Mouse (Mus musculus): ENCODE results near the gene Camk2d.

DNA sequence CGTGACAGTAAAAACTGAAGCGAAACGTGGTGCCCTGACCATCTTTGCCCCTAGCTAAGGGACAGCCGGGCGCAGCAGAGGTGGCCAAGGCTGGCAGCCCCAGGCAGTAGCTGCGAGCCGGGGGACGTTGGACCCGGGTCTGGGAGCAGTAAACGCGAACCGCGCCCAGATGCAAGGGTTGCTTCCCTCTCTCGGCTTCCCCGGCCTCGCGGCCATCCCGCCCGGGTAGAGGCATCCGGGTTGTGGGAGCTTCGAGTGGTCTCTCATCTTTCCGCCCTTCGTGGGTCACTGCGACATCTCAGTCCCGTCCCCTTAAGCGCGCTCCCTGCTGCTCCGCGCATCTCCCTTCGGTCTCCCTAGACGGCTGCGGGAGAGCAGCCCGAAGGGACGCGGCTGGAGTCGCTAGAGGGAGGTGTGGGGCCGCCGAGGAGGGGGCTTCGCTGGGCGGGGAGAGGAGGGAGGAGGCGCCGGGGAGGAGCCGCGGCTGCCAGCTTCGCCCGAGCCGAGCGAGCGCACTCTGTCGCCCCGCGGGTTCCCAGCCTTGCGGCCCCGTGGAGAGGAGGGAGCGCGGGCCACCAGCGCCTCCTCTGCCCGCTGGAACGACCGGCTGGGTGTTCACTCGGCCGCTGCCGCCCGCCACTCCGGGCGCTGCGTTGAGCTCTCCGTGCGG is 524 bp downstream of the Camk2d start:
- TF ChIP-seq CHD2 (IDR thresholded peaks at IDR 0.05; ENCODE audit: low read length) (no peak), CTCF (IDR thresholded peaks at IDR 0.05 in 2 of 3, conservative IDR thresholded peaks at IDR 0.05 in 1 of 3; ENCODE audit: control insufficient read depth in 1 of 3, insufficient read depth in 1 of 3, low read depth in 2 of 3, low read length in 3 of 3, poor library complexity in 1 of 3, severe bottlenecking in 1 of 3) (no peak), EP300 (IDR thresholded peaks at IDR 0.05; ENCODE audit: low read depth in 1 of 2, low read length in 2 of 2) (no peak)

Data from MEL (cell line).